Mouse (Mus musculus) layer of hippocampus, postnatal 25 days (tissue): ENCODE data around the gene Necab3. TPM values are rescaled to one million over a fixed set of nuclear protein-coding genes. Genes with fewer than 3 reads are reported as not detected.

Source experiments
- DNase-seq, 2 experiments: peaks; one replicate each; pipeline ENCODE4 v3.0.0; 2022; ENCODE audit warnings: mixed read lengths in 2 of 2, low spot score in 1 of 2; ENCODE audit errors: extremely low spot score in 1 of 2
- total RNA-seq, 2 experiments: library from RNA; stranded (reverse); gene quantifications; 2 replicates each; pipeline ENCODE4 v1.2.3; 2021

Necab3 gene
- total RNA-seq, 2 experiments from 2014 or later = 27.4 to 29.8 TPM

GRCm38 (mm10) chr2:154498571-154498970 lies 60.1 kb downstream of the Necab3 start:
- DNase-seq = no peak

- DNase-seq = no peak
Observed at GRCm38 (mm10) chr2:154495021-154495420, 63.7 kb downstream of the Necab3 start.

Other genes starting within 250 kb of the Necab3 start
- gene Cdk5rap1, start 185.9 kb downstream of the Necab3 start, total RNA-seq = 10 to 100 TPM; 17.7 to 18.7 TPM
- 10 to 100 TPM; 39.1 to 44.3 TPM for gene Snta1, start 150.8 kb downstream of the Necab3 start, total RNA-seq
- gene Cbfa2t2, start 122.4 kb downstream of the Necab3 start, total RNA-seq = 10 to 100 TPM; 46.4 to 51.4 TPM
- gene 1700003F12Rik, start 11.8 kb downstream of the Necab3 start, total RNA-seq = under 1 TPM; 0.81 to 0.94 TPM
- not detected for gene Actl10, start 7.1 kb downstream of the Necab3 start, total RNA-seq
- 1 to 10 TPM; 5.8 to 5.9 TPM for gene E2f1, start 11.0 kb upstream of the Necab3 start, total RNA-seq
- gene Pxmp4, start 44.8 kb upstream of the Necab3 start, total RNA-seq = 10 to 100 TPM; 11.4 to 13.2 TPM
- 10 to 100 TPM; 10.1 to 10.6 TPM for gene Zfp341, start 54.4 kb upstream of the Necab3 start, total RNA-seq
- not detected for gene 4930519P11Rik, start 54.5 kb upstream of the Necab3 start, total RNA-seq
- gene Chmp4b, start 92.8 kb upstream of the Necab3 start, total RNA-seq = 100 to 1,000 TPM; 206 to 232 TPM
- gene Gm14214, start 211.1 kb upstream of the Necab3 start, total RNA-seq = not detected
- 10 to 100 TPM; 70.8 to 74.2 TPM for gene Raly, start 232.2 kb upstream of the Necab3 start, total RNA-seq
- not detected for gene a, start 232.5 kb upstream of the Necab3 start, total RNA-seq